ENCODE assay signal across 9 mouse cellular contexts in the genomic region with DNA sequence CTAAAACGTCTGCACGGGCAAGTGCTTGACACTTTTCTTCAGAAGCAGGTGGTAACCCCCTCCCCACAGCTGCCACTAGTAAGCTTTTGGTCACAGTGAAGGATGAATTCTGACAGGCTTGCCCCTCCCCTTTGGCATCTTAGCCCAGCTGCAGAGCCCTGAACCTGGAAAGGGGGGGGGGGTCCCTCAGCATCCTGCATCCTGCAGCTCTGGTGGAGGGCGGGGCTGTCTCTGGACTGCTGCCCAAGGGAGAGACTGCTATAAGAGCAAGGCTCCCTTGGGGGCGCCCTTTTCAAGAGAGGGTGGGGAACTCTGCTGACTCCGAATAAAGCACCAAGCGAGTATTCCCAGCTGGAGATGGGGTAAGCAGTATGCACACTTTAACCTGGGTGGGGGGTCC.
DNase-seq lines count a peak whose midpoint lies in the region; ATAC-seq and TF ChIP-seq lines count a peak whose summit lies in the region.
"Had no signal": no experiment of that assay in that cellular context is flagged by ENCODE, and none has a peak within 500 bp of the region (broad histone marks: within the 10 kb centered on the region; RNA-seq: fewer than 3 reads in every experiment).

No protein-coding gene starts in this region.

- ATAC-seq in lung, postnatal 0 days: no peak

- no peak overlapping the region for H3K4me2 ChIP-seq in lung, postnatal 0 days (replicated peaks; ENCODE audit: low read depth, low read length)

- H3K36me3 ChIP-seq in lung, postnatal 0 days (ENCODE audit: insufficient read depth, low read length): no peaks in the 10 kb centered on the region
- no peaks in the 10 kb centered on the region for H3K36me3 ChIP-seq in limb, embryonic 10.5 days

- H3K4me1 ChIP-seq in lung, postnatal 0 days (ENCODE audit: insufficient read depth, low read depth, low read length): no peaks in the 10 kb centered on the region
- H3K4me1 ChIP-seq in limb, embryonic 10.5 days: peaks cover 6% of the 10 kb centered on the region; the same call in 1 of the 2 replicates

- 12% methylated on average over 6 of the region's 6 CpGs for WGBS in lung, postnatal 0 days
- 20% methylated on average over 6 of the region's 6 CpGs for WGBS in limb, embryonic 10.5 days

- no peaks in the 10 kb centered on the region for H3K9me3 ChIP-seq in lung, postnatal 0 days (ENCODE audit: low read length)
- H3K9me3 ChIP-seq in limb, embryonic 10.5 days (replicated peaks): no peaks in the 10 kb centered on the region

- peak; percentile 14 for DNase-seq in adrenal gland, postnatal 14 days
- DNase-seq in adrenal gland, postnatal 25 days: no peak
- DNase-seq in lung, postnatal 0 days (ENCODE audit: low spot score): peak; percentile 8
- no peak for DNase-seq in lung, postnatal 25 days (ENCODE audit: low spot score)
- DNase-seq in limb, embryonic 10.5 days (ENCODE audit: low spot score): peak; percentile 31
- DNase-seq in right cerebral cortex, postnatal 14 days: peak; percentile 41
- DNase-seq in urinary bladder, adult 2 months (ENCODE audit: low spot score): no peak
- no peak for DNase-seq in heart, adult 11 months
- DNase-seq: adrenal gland, postnatal 36 days had no signal

- TF ChIP-seq CTCF in lung, postnatal 0 days (IDR thresholded peaks at IDR 0.05): 0 out of 2 replicates have a peak, but pooled peaks have one; percentile 16

- H3K4me3 ChIP-seq in lung, postnatal 0 days (ENCODE audit: low read depth, low read length): no peak overlapping the region
- no peak overlapping the region for H3K4me3 ChIP-seq in limb, embryonic 10.5 days

- H3K27me3 ChIP-seq in lung, postnatal 0 days (replicated peaks; ENCODE audit: insufficient read depth, low read length): peaks cover 11% of the 10 kb centered on the region
- H3K27me3 ChIP-seq in limb, embryonic 10.5 days (ENCODE audit: low read depth, poor library complexity, severe bottlenecking): peaks cover 100% of the 10 kb centered on the region

- no peak for TF ChIP-seq EP300 in lung, postnatal 0 days (IDR thresholded peaks at IDR 0.05)

- H3K27ac ChIP-seq in lung, postnatal 0 days (ENCODE audit: low read length): no peak overlapping the region
- no peak overlapping the region for H3K27ac ChIP-seq in limb, embryonic 10.5 days

- H3K9ac ChIP-seq in lung, postnatal 0 days (replicated peaks; ENCODE audit: low read depth): no peak overlapping the region

Comparison
In these comparisons a context has a peak if more than half of its experiments do, and no peak if none do; other contexts are left out.
1. DNase-seq: peak in adrenal gland, postnatal 14 days (single experiment), lung, postnatal 0 days (single experiment), limb, embryonic 10.5 days (single experiment) and right cerebral cortex, postnatal 14 days (single experiment); none in adrenal gland, postnatal 25 days (single experiment), lung, postnatal 25 days (single experiment), urinary bladder, adult 2 months (single experiment) and heart, adult 11 months (single experiment).